Mouse (Mus musculus) erythroblast, embryonic 14.5 days (primary cell): ENCODE measurements around the gene Gm38393.

ENCODE experiments used
- GATA1 ChIP-seq: IDR thresholded peaks from 2 replicates; pipeline ENCODE4 v1.6.1; 2012; ENCODE audit warnings: low read length, inconsistent platforms, mixed read lengths
- TAL1 ChIP-seq: IDR thresholded peaks from 3 replicates; pipeline ENCODE4 v1.6.1; 2012; ENCODE audit warnings: low read length, inconsistent platforms, mixed read lengths

- no peak for TF ChIP-seq TAL1
- TF ChIP-seq GATA1: no peak
Observed at GRCm38 (mm10) chr7:60003006-60003865, 1.6 kb downstream of the Gm38393 start.
